In genomic region chr7:68023882-68024281, GRCm38 (mm10) we compare ENCODE assay signal across 23 mouse cellular contexts.
DNase-seq lines count a peak whose midpoint lies in the region; ATAC-seq lines count a peak whose summit lies in the region.
"Had no signal": no experiment of that assay in that cellular context is flagged by ENCODE, and none has a peak within 500 bp of the region (broad histone marks: within the 10 kb centered on the region; RNA-seq: fewer than 3 reads in every experiment).

No protein-coding gene starts in this region.

- DNase-seq in hindbrain, embryonic 10.5 days (ENCODE audit: low spot score): no peak
- DNase-seq in hindbrain, embryonic 11.5 days (ENCODE audit: low spot score): no peak
- DNase-seq in kidney, adult 18-20 months: no peak
- peak; percentile 37 for DNase-seq in ovary, postnatal 36 days (ENCODE audit: low spot score)
- no peak for DNase-seq in ovary, postnatal 14 days (ENCODE audit: low spot score)
- no peak for DNase-seq in cerebellum, postnatal 14 days
- DNase-seq: cerebellum, adult 11 months; cerebellum, adult 2 months; cerebellum, adult 9-11 months; cerebellum, postnatal 36 days; gastrocnemius, postnatal 10 days; gastrocnemius, postnatal 36 days; heart, postnatal 14 days had no signal

- no peaks in the 10 kb centered on the region for H3K27me3 ChIP-seq in hindbrain, embryonic 10.5 days (ENCODE audit: insufficient read depth, poor library complexity, severe bottlenecking)
- H3K27me3 ChIP-seq in hindbrain, embryonic 11.5 days (ENCODE audit: control insufficient read depth, insufficient read depth, low read length): no peaks in the 10 kb centered on the region
- H3K27me3 ChIP-seq in kidney, embryonic 16.5 days (ENCODE audit: insufficient read depth, low read length): no peaks in the 10 kb centered on the region
- H3K27me3 ChIP-seq: forebrain, embryonic 13.5 days; heart, embryonic 13.5 days; hindbrain, embryonic 15.5 days had no signal

- WGBS in hindbrain, embryonic 10.5 days: 85% methylated on average over 4 of the region's 4 CpGs
- WGBS in hindbrain, embryonic 11.5 days: 86% methylated on average over 4 of the region's 4 CpGs
- 77% methylated on average over 4 of the region's 4 CpGs for WGBS in kidney, embryonic 16.5 days

- H3K27ac ChIP-seq in hindbrain, embryonic 10.5 days: 0 out of 2 replicates have a peak overlapping the region, but pooled peaks have one; percentile 8
- H3K27ac ChIP-seq in hindbrain, embryonic 11.5 days (ENCODE audit: low read depth, low read length): no peak overlapping the region
- H3K27ac ChIP-seq in kidney, embryonic 16.5 days (ENCODE audit: low read length): peak overlapping the region; percentile 52
- H3K27ac ChIP-seq: forebrain, embryonic 10.5 days; forebrain, embryonic 13.5 days; heart, adult 2 months; heart, embryonic 10.5 days; heart, embryonic 13.5 days; hindbrain, embryonic 15.5 days had no signal

- no peak overlapping the region for H3K4me3 ChIP-seq in hindbrain, embryonic 10.5 days
- no peak overlapping the region for H3K4me3 ChIP-seq in hindbrain, embryonic 11.5 days (ENCODE audit: low read depth, low read length)
- no peak overlapping the region for H3K4me3 ChIP-seq in kidney, embryonic 16.5 days (ENCODE audit: low read length)
- H3K4me3 ChIP-seq: forebrain, embryonic 10.5 days; forebrain, embryonic 13.5 days; heart, adult 2 months; heart, embryonic 10.5 days; heart, embryonic 13.5 days; hindbrain, embryonic 15.5 days had no signal

- H3K4me2 ChIP-seq in hindbrain, embryonic 11.5 days (replicated peaks; ENCODE audit: low read depth, low read length): no peak overlapping the region
- H3K4me2 ChIP-seq in kidney, embryonic 16.5 days (replicated peaks; ENCODE audit: low read depth, low read length): no peak overlapping the region
- H3K4me2 ChIP-seq: forebrain, embryonic 13.5 days; heart, embryonic 13.5 days; hindbrain, embryonic 15.5 days had no signal

- peaks cover 50% of the 10 kb centered on the region for H3K4me1 ChIP-seq in hindbrain, embryonic 10.5 days (replicated peaks)
- no peaks in the 10 kb centered on the region for H3K4me1 ChIP-seq in hindbrain, embryonic 11.5 days (replicated peaks; ENCODE audit: control insufficient read depth, insufficient read depth, low read length)
- peaks cover 66% of the 10 kb centered on the region for H3K4me1 ChIP-seq in kidney, embryonic 16.5 days (ENCODE audit: insufficient read depth, low read length)

- ATAC-seq in hindbrain, embryonic 11.5 days (ENCODE audit: low FRiP score): no peak
- ATAC-seq in kidney, embryonic 16.5 days (ENCODE audit: low FRiP score, low TSS enrichment): no peak
- ATAC-seq: CD4-positive, CD25-positive, alpha-beta regulatory T cell, adult 4 months; forebrain, embryonic 13.5 days; forebrain, embryonic 16.5 days; intestine, postnatal 0 days had no signal

- peaks cover 20% of the 10 kb centered on the region for H3K36me3 ChIP-seq in hindbrain, embryonic 10.5 days
- no peaks in the 10 kb centered on the region for H3K36me3 ChIP-seq in hindbrain, embryonic 11.5 days (ENCODE audit: control insufficient read depth, insufficient read depth, low read length)
- H3K36me3 ChIP-seq in kidney, embryonic 16.5 days (ENCODE audit: insufficient read depth, low read length): peaks cover 8% of the 10 kb centered on the region; the same call in 1 of the 2 replicates
- H3K36me3 ChIP-seq: hindbrain, embryonic 15.5 days had no signal

- H3K9me3 ChIP-seq in hindbrain, embryonic 10.5 days: no peaks in the 10 kb centered on the region
- H3K9me3 ChIP-seq in hindbrain, embryonic 11.5 days (ENCODE audit: control insufficient read depth, low read length): no peaks in the 10 kb centered on the region
- no peaks in the 10 kb centered on the region; the same call in 1 of the 2 replicates for H3K9me3 ChIP-seq in kidney, embryonic 16.5 days (ENCODE audit: low read length)
- H3K9me3 ChIP-seq: forebrain, embryonic 10.5 days; forebrain, embryonic 13.5 days; heart, embryonic 10.5 days; heart, embryonic 13.5 days; hindbrain, embryonic 15.5 days had no signal

- no peak overlapping the region for H3K9ac ChIP-seq in hindbrain, embryonic 11.5 days (ENCODE audit: low read depth, low read length)
- no peak overlapping the region for H3K9ac ChIP-seq in kidney, embryonic 16.5 days (replicated peaks; ENCODE audit: low read length)
- H3K9ac ChIP-seq: forebrain, embryonic 13.5 days; heart, embryonic 13.5 days; hindbrain, embryonic 15.5 days had no signal
